Mouse (Mus musculus): Measurements from ENCODE around the gene Fam227b. TPM values are rescaled to one million over a fixed set of nuclear protein-coding genes. Genes with fewer than 3 reads are reported as not detected.

Gene Fam227b
- total RNA-seq, 2 experiments from 2014 or later = not detected

DNA sequence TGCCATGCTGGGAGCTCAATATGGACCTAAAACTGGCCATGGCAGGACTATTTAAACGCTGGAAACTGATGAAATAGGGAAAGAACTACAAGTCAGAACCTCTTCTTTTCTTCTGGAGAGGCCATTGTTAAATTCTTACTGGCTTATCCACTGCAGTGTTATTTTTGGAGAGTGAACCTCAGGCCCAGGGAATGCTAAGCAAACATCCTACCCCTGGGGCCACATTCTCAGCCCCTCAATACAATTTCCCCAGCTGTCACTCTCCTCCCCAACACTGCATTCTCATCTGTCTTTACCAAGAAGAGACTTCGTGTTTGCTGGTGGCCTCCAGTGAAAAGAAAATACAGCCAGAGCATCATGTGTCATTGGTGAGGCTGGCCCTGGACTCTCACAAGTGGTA, 87.0 kb downstream of the Fam227b start:
- ATAC-seq (replicated peaks; ENCODE audit: low FRiP score, low TSS enrichment, poor library complexity, severe bottlenecking) = no peak

DNA sequence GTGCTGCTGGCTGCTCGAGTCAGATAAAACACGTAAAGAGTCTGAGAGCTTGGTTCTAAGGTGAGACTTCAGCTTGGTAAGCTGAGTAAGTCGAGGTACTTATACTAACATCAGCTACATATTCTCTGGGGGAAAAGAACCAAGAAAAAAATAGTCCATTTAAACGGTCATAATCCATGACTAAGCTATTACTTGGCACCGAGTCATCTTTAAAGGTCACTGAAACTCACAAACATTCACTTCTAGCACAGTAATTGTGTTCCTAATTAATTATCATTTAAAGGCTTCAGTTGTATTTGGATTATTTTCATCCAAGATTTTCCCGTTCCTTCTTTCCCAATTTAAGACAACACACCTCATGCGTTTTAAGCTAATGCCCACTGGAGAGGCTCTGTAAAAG, 88.9 kb downstream of the Fam227b start:
- ATAC-seq (replicated peaks; ENCODE audit: low FRiP score, low TSS enrichment, poor library complexity, severe bottlenecking) = no peak

DNA sequence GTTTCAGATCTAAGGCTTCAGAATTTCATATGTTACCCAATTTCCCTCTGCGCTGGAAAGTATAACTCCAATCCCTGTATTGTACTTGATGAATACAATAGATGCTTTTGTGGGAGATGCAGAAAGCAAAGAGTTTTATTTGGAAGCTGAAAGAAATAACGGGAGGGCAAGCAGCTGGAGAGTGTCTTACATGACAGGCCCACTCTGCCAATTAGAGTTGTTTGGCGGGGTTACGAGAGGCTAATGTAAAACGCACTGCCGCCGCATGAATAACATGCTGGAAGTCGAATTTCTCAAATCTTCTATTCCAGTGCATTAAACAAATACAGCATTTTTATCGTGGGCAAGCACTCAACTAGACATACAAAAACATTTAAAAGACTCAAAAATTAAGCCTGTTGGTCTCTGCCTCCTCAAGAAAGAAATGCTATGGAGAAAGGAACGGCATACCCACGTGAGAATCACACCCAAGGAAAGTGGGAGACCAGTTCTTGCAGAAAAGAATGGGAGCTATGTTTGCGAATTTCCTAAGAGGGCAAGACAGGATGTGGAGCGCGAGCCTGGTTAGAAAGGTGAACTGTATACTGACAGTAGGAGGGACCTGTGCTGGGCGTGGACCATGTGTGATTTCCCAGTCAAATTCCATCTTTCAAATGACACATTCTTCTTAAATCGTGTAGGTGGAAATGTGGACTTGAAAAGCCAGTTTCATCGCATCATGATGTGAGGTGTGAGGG, 90.6 kb downstream of the Fam227b start:
- no peak for ATAC-seq (replicated peaks; ENCODE audit: low FRiP score, low TSS enrichment, poor library complexity, severe bottlenecking)

DNA sequence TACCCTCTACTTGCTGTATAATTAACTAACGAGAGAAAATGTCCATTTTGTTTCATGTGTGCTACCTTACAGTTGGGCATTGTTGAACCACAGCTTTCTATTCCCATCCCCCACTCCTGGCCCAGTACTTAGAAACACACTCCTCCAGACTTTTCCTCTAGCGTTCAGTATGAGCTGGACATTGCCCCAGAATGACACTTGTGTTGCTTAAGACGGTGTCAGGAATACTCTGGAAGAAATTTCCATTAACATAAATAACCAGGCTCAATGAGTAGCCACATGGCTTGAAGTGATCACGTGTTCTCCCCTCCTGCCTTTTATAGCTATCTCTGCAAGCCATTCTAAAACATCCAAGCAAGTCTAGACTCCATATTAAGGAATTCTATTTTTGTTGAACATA, 91.2 kb downstream of the Fam227b start:
- no peak for ATAC-seq (replicated peaks; ENCODE audit: low FRiP score, low TSS enrichment, poor library complexity, severe bottlenecking)

DNA sequence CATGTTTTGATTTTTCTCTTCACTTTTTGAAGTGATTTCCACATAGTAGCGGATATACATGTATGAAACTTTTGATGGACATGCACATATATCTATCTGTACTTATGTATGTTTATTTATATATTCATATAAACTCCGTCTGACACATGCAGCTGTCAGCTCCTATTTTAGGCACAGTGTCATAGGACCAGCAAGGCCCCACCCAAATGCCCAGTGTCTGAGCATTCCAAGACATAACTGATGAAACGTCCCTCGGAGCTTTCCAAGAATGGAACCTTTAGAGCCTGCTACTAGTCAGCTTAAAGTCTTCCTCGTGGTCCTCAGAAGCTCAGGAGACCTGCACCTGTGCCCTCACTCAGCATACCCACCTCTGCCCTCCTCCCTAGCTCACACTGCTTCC, 98.1 kb downstream of the Fam227b start:
- ATAC-seq (replicated peaks; ENCODE audit: low FRiP score, low TSS enrichment, poor library complexity, severe bottlenecking) = no peak

DNA sequence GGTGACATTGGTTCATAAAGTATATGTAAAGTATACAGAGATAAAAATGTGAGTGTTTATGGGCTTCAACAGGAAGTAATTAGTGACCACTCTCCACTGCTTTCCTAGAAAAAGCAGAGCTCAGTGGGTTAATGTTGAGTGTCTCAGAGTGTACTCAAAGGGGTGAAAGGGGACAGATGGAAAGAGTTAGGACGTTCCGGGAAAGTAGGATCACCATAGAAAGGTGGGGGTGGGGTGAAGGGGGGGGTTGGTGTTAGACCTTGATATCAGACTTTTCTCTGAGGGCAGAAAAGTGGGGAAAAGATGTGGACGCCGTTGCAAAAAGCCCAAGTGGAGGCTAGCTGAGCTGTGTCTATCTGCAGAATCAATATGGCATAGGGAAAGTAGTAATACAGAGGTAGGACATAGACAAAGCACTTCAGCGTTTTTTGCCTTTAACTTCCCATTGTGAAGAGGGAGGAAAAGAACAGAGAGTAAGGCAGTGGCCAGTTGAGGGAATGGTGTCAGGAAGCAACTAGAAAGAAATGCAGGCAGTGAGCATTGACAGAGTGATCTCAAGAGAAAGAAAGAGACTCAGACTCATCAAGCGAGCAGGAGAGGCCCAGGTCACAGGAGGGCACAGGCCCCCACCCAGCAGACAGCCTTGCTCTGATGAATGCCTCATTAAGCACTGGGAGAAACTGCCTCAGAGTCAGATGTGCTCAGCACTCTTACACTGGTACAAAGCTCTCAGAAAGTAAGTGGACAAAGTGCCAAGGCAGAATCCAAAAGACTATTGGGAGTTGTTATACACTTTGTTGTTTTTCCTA, 98.9 kb downstream of the Fam227b start:
- ATAC-seq (replicated peaks; ENCODE audit: low FRiP score, low TSS enrichment, poor library complexity, severe bottlenecking) = no peak

DNA sequence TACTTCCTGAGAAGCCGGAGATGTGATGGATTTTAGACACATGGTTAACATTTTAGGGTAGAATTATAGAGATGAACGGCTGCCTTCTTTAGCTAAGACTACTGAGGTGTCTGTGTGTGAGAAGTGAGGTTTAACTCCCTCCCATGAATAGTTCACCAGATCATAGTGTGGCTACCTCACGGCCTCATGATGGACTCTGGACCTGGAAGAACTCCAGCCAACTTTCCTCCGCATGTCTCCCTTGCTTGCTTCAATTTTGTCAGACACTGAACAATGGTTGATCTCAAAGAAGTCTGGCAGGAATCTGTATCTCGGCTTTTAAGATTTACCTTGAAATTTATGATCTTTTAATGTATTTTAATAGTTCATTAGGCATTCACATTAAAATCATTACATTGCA, 106.2 kb downstream of the Fam227b start:
- ATAC-seq (replicated peaks; ENCODE audit: low FRiP score, low TSS enrichment, poor library complexity, severe bottlenecking) = no peak

DNA sequence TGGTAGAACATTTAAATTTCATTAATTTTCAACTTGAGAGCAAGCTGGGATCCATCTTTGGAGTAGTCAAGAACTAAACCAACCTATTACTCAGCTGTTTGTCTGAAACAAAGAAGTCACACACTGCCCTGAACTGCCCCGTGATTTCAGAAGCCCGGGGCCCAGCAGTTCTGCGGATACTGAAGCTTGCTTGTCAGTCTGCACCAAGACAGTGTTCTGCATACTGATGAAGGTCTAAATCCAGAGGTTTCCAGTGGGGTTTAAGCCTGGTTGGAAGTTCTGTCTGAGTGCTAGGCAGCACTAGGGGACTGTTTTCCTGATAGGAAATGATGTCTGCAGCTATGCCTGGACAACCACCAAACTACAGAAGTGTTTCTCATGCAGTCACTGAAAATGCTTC, 109.1 kb downstream of the Fam227b start:
- no peak for ATAC-seq (replicated peaks; ENCODE audit: low FRiP score, low TSS enrichment, poor library complexity, severe bottlenecking)

DNA sequence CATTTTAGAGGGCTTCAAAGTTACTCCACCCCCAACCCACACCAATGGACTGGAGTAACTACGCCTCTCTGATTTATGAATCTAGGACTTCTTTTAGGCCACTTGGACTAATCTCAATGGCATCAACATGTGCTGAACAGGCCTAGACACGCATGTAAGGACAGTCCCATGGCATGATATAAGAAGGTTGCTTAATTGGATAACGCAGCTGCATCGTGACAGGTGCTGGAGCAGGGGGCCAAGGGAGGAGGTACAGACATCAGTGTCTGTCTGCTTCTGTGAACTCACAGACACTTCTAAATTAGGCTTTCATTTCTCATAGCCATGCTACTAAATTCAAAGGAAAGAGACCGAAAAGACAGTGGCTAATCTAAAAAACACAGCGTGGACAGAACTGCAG, 110.6 kb downstream of the Fam227b start:
- no peak for ATAC-seq (replicated peaks; ENCODE audit: low FRiP score, low TSS enrichment, poor library complexity, severe bottlenecking)

DNA sequence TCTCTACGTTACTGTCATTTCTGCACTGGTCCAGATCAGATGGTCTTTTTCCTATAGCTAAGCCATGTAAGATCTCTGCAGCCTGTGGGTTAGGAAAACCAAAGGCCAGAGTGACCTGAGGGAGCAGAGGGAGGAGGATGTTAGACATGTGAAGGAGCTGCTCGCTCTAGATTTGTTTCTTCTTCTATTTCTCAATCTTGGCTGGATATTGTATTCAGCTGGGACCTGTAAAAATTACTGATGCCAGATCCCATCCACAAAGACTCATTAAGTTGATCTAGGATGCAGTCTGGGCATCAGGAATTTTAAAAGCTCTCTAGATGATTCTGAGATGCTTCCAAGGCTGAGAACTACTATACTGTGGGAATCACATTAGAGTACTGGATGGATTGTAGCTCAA, 111.2 kb downstream of the Fam227b start:
- no peak for ATAC-seq (replicated peaks; ENCODE audit: low FRiP score, low TSS enrichment, poor library complexity, severe bottlenecking)

DNA sequence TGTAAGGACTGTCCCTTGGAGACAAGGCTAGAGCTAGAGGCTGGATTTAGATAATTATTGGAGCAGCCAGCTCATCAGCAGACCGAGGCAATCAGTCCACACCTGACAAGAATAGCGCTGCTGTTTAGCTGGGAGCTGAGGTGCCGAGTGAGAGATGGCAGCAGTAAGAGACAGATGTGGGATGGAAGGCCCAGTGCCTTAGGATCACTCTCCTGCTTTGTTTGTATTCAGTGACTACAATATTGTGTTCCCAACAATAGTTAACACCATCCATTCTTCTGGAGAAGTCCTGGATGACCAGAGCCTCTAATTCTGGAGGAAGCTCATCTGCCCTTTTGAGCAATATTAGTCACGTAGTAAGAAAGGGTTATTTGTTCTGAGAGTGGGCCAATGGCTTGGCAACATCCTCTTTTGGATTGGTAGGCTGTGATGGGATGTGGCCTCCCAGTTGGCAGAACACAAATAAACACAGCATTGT, 112.4 kb downstream of the Fam227b start:
- no peak for ATAC-seq (replicated peaks; ENCODE audit: low FRiP score, low TSS enrichment, poor library complexity, severe bottlenecking)

DNA sequence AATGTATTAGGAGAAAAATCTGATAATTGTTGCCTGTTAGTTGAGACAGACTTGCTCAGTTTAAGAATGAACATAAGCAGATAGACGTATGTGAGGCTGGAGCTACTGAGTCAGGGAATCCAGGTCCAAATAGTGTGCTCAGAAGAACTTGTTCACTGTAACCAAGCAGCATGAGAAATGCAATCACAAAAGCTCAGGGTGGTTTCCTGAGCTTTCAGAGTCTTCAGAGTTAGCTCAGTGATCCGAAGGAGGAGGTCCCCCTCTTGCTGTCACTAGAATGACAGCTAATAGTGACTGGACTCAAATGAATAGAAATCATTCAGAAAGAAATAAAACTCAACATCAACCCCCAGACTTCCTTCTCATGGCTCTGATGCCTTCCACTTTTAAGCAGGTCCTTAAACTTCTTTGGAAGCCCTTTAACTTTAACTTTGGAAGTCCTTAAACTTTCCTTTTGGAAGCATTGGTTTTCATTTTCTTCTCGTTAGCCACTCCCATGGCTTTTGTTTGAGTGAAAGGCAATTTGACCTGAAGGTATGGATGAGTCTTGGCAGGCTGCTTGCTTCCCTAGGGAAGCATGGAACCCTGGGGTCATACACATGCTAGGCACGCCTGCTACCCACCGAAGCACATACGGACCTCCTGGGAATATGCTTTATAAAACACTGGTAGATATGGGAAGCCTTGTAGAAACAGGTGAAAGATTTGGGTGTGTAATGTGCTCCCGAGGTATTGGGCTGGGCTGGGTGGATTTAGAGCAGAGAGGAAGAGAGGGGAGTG, 113.4 kb downstream of the Fam227b start:
- ATAC-seq (replicated peaks; ENCODE audit: low FRiP score, low TSS enrichment, poor library complexity, severe bottlenecking) = no peak

DNA sequence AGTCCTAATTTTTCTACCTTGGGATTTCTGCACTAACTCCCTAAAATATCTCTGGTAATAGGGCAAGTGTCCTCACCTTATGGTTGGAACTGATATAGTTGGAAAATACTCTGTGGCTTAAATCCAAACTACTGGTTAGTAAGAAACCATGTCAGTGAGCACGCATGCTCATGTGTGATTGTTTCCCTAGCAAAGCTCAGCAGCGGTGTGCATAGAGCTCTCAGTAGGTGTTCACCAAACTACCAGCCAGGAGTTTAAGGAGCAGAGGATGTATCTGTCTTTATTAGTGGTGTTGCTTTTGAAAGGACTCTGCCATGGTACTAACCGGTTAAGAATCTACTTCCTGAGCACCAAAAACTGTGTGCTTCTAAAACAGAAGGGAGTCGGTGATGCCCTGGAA, 115.7 kb downstream of the Fam227b start:
- no peak for ATAC-seq (replicated peaks; ENCODE audit: low FRiP score, low TSS enrichment, poor library complexity, severe bottlenecking)

DNA sequence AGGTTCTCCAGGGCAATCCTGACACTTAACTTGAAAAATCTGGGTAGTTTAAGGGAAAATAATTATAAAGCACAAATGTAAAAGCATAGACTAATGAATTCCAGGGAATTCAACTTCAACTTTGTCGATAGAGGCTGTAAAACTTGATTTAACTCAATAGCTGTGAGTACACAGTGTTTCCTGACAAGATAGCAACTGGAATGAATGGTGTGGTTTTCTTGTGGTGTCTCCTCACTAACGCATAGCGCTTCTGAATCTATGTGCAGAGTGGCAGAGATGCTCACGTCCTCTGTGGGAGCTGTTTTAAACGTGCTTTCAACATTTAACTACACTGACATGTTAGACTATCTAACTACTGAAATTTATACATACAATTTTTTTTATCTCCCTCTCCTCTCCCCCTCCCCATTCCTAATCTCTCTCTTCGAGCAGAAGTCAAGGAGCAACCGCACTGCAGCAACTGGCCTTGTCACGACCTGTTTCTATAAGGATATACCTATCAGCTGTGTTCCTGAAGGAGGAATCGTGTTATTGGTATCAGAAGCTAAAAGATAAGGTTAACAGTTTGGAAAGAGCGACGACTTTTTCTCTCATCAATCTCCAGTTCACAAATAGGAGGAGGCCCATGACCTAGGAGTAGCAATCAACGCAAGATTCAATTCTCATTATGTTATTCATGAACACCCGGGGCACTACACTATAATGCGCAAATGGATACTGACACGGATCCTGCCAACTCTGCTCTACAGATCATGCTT, 116.6 kb downstream of the Fam227b start:
- no peak for ATAC-seq (replicated peaks; ENCODE audit: low FRiP score, low TSS enrichment, poor library complexity, severe bottlenecking)

DNA sequence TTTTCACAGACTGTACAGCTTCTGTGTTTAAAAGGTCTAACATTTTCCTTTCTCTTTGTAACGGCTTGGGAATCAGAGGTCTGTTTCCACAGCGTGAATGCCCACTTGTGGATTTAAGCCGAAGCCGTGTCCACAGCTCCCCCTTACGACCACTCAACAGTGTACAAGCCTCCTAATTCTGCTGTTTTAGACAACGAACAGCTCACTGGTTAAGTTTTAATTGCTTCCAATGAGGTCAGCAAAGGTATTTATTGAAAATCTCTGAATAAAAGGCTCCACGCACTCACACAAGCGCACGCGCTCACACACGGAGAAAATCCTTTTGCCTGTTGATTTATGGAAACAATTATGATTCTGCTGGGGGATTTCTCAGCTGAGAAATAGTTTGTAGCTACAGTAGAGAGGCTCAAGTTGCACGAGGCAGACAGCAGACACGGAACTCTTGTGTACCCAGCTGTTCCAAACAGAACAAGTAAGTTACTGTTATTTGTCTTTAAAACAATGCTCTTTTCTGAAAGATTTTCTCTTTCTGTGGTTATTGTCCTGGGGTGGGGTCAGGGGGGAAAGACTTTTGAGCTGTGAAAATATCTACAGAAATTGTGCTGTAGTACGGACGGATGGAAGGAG, 117.3 kb downstream of the Fam227b start, which contains the start of gene Fgf7:
Fgf7 (plus strand) TSS at position 280 of the 627 bp plus-strand sequence.
- ATAC-seq (replicated peaks; ENCODE audit: low FRiP score, low TSS enrichment, poor library complexity, severe bottlenecking) = no peak

DNA sequence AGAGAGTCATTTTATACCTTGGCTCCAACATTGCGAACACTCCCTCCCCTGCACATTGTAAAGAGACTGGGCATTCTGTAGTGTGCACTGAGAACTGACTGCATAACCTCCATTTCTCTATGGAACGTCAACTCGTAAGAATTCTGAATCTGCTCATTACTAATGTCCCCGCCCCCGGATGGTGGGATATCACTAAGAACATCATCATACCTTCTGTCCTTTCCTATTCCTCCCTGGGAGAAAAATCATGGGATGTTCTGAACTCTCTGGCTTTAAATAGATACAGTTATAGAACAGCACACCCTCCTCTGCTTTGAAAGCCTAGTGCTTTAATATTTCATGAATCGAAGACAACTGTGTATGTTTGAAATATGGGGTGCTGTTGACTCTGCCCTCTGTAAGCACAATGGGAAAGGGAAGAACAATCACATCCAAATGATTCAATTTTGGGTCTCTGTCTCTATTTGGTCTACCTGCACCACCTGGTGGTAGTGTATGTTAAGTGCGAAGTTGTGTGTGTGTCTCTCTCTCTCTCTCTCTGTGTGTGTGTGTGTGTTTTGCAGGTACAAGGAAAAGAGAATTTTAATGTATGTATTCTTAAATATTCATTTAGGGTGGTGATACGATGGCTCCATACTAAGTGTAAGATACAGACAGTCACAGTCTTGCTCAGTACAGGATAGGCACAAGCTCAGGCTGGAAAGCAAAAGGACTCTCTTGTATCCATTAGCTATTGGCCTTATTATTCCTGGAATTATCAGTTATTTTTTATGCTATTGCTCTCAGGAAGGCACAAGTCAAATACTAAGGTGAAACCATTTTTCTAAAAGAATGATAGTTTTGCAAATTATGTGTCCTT, 118.5 kb downstream of the Fam227b start:
- ATAC-seq (replicated peaks; ENCODE audit: low FRiP score, low TSS enrichment, poor library complexity, severe bottlenecking) = 0 out of 2 replicates have a peak, but pooled peaks have one; percentile 55

DNA sequence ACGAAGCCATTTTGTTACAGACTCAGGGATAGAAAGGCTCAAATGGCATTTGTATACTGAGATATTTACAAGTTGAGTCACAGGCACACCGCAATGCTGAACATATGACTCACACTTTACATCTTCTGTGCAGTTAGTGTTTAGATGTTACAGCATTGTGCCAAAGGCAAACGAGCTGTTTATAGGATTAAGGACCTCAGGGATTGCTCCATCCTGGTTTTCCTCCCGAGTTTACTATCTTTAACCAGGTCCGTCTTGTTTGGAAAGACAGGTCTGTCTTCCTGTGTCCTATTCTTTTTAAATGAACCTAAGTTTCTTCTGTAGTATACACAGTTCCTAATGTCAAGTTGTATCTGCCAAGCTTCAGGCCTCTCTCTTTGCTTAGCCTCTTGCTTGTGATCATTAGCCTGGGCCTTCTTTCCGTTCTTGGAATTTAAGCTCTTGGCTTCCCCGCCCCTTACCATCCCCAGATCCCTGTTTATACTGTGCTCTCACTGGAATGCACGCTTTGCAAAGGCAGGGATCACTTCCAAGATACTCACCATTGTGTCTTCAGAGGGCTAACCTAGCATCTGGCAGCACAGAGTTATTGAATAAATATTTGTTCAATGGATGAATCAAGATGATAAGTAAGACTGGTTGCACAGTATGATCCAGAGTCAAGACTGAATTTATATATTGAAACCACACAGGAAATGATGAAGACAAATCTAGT, 120.5 kb downstream of the Fam227b start:
- no peak for ATAC-seq (replicated peaks; ENCODE audit: low FRiP score, low TSS enrichment, poor library complexity, severe bottlenecking)
